Mouse (Mus musculus) urinary bladder, postnatal 36 days (tissue): ENCODE data around the gene Nrf1.

Experiments used
- DNase-seq, 2 experiments: peaks; one replicate each; pipeline ENCODE4 v3.0.0; 2022; ENCODE audit warnings: low spot score in 2 of 2, mixed read lengths in 1 of 2

Nrf1 gene

DNA sequence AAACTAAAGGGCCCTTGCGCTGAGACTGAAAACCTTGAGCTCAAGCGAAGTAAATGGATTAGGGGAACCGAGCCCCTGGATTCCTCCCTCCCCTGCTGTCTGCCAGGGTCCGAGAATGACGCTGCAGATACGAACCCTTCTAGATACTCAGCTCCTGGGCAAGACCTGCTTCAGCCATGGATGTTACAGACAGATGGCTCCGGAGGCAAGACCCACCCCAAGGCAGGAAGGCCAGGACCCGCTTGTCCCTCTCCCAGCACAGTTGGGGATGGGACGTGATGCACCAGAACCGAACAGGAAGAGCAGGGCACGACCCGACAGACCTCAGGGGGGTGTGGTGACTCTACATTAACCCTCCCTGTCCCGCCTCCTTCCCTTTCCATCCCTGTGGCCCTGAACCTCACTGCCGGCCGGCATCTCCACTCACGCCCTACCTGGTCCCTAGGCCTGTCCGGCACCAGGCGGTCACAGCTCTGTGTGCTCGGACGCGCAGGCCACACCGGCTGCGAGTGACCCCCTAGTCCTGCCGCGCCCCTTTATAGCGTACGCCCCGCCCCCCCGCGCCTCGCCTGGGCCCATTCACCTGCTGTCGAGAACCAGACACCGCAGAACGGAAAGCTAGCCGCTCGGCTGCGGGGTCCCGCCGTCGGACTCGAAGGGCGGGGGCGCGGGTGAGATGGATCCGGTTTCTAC lies 127.6 kb downstream of the Nrf1 start:
- DNase-seq, result no peak

DNA sequence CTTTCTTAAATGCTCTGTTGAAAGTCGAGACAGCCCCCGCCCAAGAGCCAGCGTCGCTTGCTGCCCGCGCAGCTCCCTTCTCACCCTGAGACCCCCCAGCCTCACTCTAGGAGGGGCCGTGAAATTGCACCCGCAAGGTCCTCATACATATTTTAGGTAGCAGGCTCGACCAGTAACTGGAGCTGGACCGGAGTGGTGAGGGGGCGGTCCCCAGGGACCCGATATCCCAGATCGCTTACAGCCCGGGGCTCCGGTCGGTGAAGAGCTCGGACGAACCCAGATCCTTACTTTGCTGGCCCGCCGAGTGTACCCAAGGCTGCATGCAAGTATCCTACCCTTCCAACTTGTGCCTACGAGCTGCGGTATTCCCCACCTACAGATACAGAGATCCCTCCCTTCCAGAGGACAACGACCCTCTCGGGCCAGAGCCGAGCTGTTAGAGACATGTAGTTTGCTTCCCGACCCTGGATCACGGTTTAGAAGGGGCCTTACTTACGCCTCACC lies 128.2 kb downstream of the Nrf1 start:
- DNase-seq, result no peak

DNA sequence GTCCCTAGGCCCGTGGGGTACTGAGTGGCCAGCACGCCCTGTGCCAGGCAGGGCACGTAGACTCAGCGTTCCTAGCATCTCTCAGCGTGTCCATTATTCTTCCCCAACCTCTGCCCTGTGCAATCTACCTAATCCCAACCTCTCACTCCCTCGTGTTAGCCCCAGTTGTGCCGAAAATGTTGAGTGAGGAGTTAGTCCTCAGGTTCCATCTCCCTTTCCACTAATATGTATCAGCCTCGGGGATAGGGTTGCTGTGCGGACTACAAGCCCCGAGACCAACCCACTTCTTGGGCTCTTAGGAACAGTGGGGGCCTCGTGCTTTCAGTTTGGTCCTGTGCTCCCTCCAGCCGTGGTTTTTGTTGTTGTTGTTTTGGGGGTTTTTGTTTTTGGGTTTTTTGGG lies 128.7 kb downstream of the Nrf1 start:
- DNase-seq, result no peak

DNA sequence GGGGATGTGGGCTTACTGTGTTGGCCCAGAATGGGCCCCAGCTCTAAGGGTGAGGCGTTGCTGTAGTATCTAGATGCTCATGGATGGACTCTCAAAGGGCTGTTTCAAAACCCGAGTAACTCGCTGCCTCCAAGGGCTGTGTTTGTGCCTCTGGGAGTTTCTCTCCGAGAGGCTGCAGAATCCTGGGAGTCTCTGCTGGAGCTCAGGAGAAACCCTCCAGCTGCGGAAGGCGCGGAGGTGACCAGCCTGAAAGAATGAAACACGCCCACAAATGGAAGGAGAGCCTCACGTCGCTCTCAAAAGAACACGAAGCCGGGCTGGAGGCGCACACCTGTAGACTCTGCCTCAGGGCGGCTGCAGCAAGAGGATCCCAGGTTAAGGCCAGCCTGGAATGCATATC lies 129.5 kb downstream of the Nrf1 start:
- no peak for DNase-seq

DNA sequence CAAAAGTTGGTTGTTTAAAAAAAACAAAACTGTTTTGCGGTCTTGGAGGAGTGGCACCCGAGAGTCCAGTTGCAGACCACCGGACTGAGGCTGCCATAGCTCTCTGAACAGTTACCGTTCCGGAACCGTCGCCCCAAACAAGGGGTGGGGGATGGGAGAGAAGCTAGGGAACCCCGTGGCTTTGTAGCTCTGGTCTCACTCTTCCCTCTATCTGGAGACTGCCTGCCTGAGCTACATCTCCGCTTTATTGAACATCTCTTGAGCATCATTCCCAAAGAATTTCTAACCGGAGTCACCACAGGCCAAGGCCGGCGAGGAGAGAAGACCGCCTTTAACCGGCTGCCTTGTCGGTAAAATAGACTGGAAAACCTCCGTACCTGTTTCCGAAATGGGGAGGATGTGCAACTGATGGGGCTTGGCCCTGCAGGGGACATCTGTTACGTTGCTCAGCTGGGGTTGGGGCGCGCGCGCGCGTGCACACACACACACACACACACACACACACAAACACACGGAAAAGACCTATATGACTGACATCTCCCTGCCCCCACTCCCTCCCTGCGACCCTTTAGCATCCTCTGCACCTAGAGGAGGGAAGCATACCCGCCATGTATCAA lies 130.3 kb downstream of the Nrf1 start:
- DNase-seq, result no peak

DNA sequence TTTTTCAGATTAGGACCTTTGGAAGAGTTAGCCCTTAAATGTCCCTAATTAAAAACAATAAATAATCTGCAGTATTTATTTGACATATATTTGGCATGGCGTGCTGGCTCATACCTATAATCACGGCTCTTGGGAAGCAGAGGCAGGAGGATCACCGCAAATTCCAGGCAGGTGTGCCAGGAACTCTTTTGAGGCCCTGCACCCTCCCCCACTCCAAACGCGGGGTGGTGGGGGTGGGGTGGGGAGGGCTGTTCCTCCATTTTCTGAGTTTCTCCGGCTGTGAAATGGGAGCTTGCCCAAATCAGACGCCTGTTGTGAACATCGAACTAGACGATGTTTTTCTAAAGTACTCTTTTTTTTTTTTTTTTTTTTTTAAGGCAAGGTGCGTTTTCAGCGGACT lies 131.3 kb downstream of the Nrf1 start:
- no peak for DNase-seq

DNA sequence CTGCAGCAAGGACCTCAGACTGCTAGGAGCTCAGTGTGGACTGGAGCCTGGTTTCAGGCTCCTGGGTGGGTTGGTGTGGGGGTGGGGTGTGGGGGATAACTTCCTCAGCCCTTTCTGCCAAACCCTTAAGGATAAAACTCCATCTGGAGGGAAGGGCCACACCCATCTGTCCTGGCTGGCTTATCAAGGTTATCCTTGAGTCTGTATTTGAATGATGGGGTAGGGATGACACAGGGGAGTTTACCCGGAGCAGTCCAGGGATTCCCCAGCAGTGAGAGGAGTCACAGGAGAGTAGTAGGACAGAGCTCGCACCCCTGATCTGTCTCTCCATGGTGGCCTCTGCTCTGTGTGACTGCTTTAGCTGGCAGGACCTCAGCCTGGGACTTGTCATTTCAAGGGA lies 132.5 kb downstream of the Nrf1 start:
- no peak for DNase-seq

DNA sequence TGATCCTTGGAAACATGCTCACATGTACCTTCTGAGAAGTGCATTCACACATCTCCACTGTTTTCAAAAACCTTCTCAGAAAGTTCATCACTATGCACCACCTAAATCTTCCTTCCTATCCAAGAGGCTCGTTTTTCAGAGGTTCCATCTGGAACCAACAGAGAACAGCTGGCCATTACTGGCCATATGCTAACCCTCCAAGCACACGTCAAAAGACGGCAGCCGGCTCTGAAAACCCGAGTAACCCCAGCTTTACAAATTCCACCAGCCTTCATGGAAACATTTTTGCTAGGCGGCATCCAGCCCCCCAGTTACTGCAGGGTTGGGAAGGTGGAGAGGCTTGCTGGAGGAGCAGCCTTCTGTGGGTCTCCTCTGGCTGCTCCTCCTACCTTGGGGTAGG lies 134.2 kb downstream of the Nrf1 start:
- DNase-seq, result no peak

DNA sequence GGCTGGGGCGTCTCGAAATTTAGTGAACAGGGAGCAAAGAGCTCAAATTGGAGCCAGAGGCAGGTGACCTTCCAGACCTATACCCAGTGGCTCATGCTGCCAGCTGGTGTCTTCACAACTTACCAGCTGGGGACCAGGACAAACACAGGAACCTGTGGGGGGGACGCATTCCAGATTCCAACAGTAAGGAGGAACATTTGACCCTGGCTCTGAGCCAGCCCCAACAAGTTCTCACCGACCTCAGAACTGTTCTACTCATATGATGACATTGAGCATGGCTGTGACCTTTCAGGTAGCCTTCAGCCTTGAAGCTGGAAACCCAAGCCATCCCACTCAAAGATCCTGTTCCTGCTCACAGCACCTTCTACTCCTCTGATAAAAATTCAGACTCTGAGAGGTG lies 135.8 kb downstream of the Nrf1 start:
- DNase-seq, result no peak

DNA sequence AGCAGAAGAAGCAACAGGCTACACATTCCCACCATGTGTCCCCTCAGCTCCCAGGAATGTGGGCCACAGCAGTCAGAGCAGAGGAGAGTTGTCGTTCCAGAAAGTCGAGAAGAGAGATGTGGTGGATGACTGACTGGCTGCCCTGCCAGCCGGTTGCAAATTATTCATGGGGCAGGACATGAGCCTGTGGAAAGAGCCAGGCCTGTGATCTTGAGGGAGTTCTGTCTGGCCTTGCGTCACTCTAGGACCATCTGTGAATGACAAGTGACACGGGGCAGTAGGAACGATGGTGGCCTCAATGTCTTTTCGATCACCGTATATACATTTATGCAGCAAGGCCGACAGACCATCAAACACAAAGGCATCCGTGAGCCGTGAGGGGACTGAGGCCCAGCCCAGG lies 147.9 kb downstream of the Nrf1 start:
- no peak for DNase-seq

DNA sequence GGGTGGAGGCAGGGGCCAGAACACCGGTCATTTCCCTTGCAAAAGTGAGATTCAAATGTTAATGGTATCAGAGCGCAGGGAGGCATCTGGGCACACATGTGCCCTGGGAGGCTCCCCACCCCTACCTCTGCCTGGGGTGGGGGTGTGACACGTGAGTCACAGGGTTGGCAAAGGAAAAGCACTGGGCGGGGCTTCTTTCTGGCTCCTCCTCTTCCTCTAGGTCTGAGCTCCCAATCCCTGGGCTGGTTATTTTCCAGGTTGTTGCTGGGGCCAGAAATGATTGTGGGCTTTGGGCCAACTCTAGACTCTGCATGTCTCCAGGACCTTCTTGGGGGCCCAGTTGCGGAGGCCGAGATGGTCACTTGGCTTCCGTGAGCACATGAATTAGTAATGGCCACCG lies 148.4 kb downstream of the Nrf1 start:
- no peak for DNase-seq
